Mouse (Mus musculus) thymus, adult 2 months (tissue): ENCODE measurements around the gene Gm20388.

ENCODE experiments used
- CTCF ChIP-seq: fragments of 200-500 bp; IDR thresholded peaks from 2 replicates; pipeline ENCODE4 v1.5.1; 2012; ENCODE audit warnings: mild to moderate bottlenecking, control low read depth, low read length, moderate library complexity, borderline replicate concordance; ENCODE audit not compliant: control insufficient read depth, poor library complexity, insufficient read depth; ENCODE audit errors: extremely low read depth
- POLR2A ChIP-seq: fragments of 200-500 bp; IDR thresholded peaks from 2 replicates; pipeline ENCODE4 v1.6.1; 2012; ENCODE audit warnings: mild to moderate bottlenecking, low read length, control low read depth, moderate library complexity; ENCODE audit not compliant: control insufficient read depth, poor library complexity, insufficient read depth; ENCODE audit errors: extremely low read depth

DNA sequence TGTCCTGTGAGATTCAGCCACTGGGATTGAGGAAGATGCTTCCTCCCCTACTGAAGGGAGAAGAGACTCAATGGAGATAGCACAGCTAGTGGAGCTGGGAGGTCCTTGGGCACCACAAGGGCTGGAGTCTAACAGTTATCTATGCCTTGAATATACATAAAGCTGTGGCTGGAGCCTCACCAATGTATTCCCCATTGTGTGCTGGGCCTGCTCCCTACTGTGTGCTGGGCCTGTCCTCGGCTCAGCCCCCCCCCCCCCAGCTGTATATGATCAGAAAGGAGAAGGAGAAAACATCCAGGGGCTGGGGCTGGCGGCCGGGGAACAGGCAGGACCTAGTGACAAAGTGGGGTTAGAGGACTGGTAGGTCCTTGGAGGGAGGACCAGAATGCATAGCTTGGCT is 2824.5 kb downstream of the Gm20388 start:
- TF ChIP-seq POLR2A (no peak), CTCF (no peak)
